Comparison of ENCODE assay signal across 10 mouse cellular contexts in genomic region chr11:94474544-94474910, GRCm38 (mm10). TPM values are rescaled to one million over a fixed set of nuclear protein-coding genes. Genes with fewer than 3 reads are reported as not detected.
A peak's percentile ranks its signal among the peaks of the same experiment; 100 is the strongest.
DNase-seq lines count a peak whose midpoint lies in the region; ATAC-seq and TF ChIP-seq lines count a peak whose summit lies in the region.
"Had no signal": no experiment of that assay in that cellular context is flagged by ENCODE, and none has a peak within 500 bp of the region (broad histone marks: within the 10 kb centered on the region; RNA-seq: fewer than 3 reads in every experiment).

No protein-coding gene starts in this region.

- DNase-seq in lung, embryonic 14.5 days, result peak; percentile 83
- no peak for DNase-seq in lung, postnatal 14 days
- DNase-seq in forebrain, embryonic 10.5 days (ENCODE audit: extremely low spot score, low spot score), result no peak
- DNase-seq in limb, embryonic 10.5 days (ENCODE audit: low spot score), result no peak
- DNase-seq in Muller cell, postnatal 12 days (ENCODE audit: inconsistent ontology term), result no peak
- DNase-seq in urinary bladder, adult 2 months (ENCODE audit: low spot score), result no peak

- peaks cover 36% of the 10 kb centered on the region for H3K27me3 ChIP-seq in lung, embryonic 14.5 days (ENCODE audit: insufficient read depth, low read length)
- peaks cover 96% of the 10 kb centered on the region for H3K27me3 ChIP-seq in forebrain, embryonic 10.5 days (ENCODE audit: poor library complexity, severe bottlenecking)
- H3K27me3 ChIP-seq in limb, embryonic 10.5 days (ENCODE audit: low read depth, poor library complexity, severe bottlenecking), result peaks cover 56% of the 10 kb centered on the region
- peaks cover 2% of the 10 kb centered on the region for H3K27me3 ChIP-seq in neural tube, embryonic 14.5 days (ENCODE audit: control insufficient read depth, insufficient read depth, low read length)

- H3K27ac ChIP-seq in lung, embryonic 14.5 days (ENCODE audit: low read depth), result peak overlapping the region; percentile 91
- H3K27ac ChIP-seq in forebrain, embryonic 10.5 days, result peak overlapping the region; percentile 94
- H3K27ac ChIP-seq in limb, embryonic 10.5 days, result peak overlapping the region; percentile 94
- no peak overlapping the region for H3K27ac ChIP-seq in neural tube, embryonic 14.5 days (ENCODE audit: low read depth, low read length)

- no peaks in the 10 kb centered on the region for H3K36me3 ChIP-seq in lung, embryonic 14.5 days (ENCODE audit: insufficient read depth)
- no peaks in the 10 kb centered on the region for H3K36me3 ChIP-seq in forebrain, embryonic 10.5 days (replicated peaks)
- H3K36me3 ChIP-seq in limb, embryonic 10.5 days, result no peaks in the 10 kb centered on the region
- H3K36me3 ChIP-seq in neural tube, embryonic 14.5 days (ENCODE audit: control insufficient read depth, insufficient read depth, low read length), result no peaks in the 10 kb centered on the region

- no peaks in the 10 kb centered on the region for H3K9me3 ChIP-seq in lung, embryonic 14.5 days (ENCODE audit: low read depth, low read length)
- no peaks in the 10 kb centered on the region for H3K9me3 ChIP-seq in forebrain, embryonic 10.5 days
- no peaks in the 10 kb centered on the region for H3K9me3 ChIP-seq in limb, embryonic 10.5 days (replicated peaks)
- H3K9me3 ChIP-seq in neural tube, embryonic 14.5 days (ENCODE audit: control insufficient read depth, low read length), result no peaks in the 10 kb centered on the region

- H3K4me3 ChIP-seq in lung, embryonic 14.5 days (ENCODE audit: low read depth, low read length), result peak overlapping the region; percentile 72
- peak overlapping the region; percentile 79 for H3K4me3 ChIP-seq in forebrain, embryonic 10.5 days
- peak overlapping the region; percentile 89 for H3K4me3 ChIP-seq in limb, embryonic 10.5 days
- H3K4me3 ChIP-seq in neural tube, embryonic 14.5 days (ENCODE audit: low read depth, low read length), result peak overlapping the region; percentile 80

- no peak for TF ChIP-seq CTCF in lung, embryonic 14.5 days (IDR thresholded peaks at IDR 0.05; ENCODE audit: low read depth)

- H3K9ac ChIP-seq in lung, embryonic 14.5 days, result peak overlapping the region; percentile 77; the same call in 1 of the 2 replicates
- H3K9ac ChIP-seq in neural tube, embryonic 14.5 days (replicated peaks; ENCODE audit: low read depth, low read length), result peak overlapping the region; percentile 96; the same call in 1 of the 2 replicates

- peaks cover 19% of the 10 kb centered on the region for H3K4me1 ChIP-seq in lung, embryonic 14.5 days (ENCODE audit: insufficient read depth)
- H3K4me1 ChIP-seq in forebrain, embryonic 10.5 days, result peaks cover 74% of the 10 kb centered on the region
- H3K4me1 ChIP-seq in limb, embryonic 10.5 days, result peaks cover 84% of the 10 kb centered on the region
- H3K4me1 ChIP-seq in neural tube, embryonic 14.5 days (ENCODE audit: control insufficient read depth, insufficient read depth, low read length), result peaks cover 31% of the 10 kb centered on the region

- ATAC-seq in lung, embryonic 14.5 days (ENCODE audit: insufficient read depth), result no peak
- no peak for ATAC-seq in neural tube, embryonic 14.5 days (ENCODE audit: low read depth)
- ATAC-seq in erythroid progenitor cell, adult 5-6 weeks (replicated peaks; ENCODE audit: low FRiP score, poor library complexity, severe bottlenecking), result no peak

- peak overlapping the region; percentile 92 for H3K4me2 ChIP-seq in lung, embryonic 14.5 days
- peak overlapping the region; percentile 95 for H3K4me2 ChIP-seq in neural tube, embryonic 14.5 days (ENCODE audit: low read depth, low read length)

- 3% methylated on average over 11 of the region's 11 CpGs for WGBS in lung, embryonic 14.5 days
- 2% methylated on average over 11 of the region's 11 CpGs for WGBS in forebrain, embryonic 10.5 days
- WGBS in limb, embryonic 10.5 days, result 2% methylated on average over 11 of the region's 11 CpGs
- WGBS in neural tube, embryonic 14.5 days, result 2% methylated on average over 11 of the region's 11 CpGs

RNA-seq across cellular contexts. Expression of gene Cacna1g, which starts 0.5 kb away (rescaled TPM):
- 12.9 and 13.5 TPM in 2 replicates for polyA plus RNA-seq in lung, embryonic 14.5 days (2014; fragmentation: Nextera tagmentation; extraction: Ambion mirVana)
- polyA plus RNA-seq in forebrain, embryonic 10.5 days (2016; fragmentation: Nextera tagmentation; extraction: Ambion mirVana), result 7.0 and 8.3 TPM in 2 replicates
- polyA plus RNA-seq in limb, embryonic 10.5 days (2016; fragmentation: Nextera tagmentation; extraction: Ambion mirVana), result 12.7 and 21.4 TPM in 2 replicates
- 14.3 and 22.5 TPM in 2 replicates for polyA plus RNA-seq in neural tube, embryonic 14.5 days (2014; fragmentation: Nextera tagmentation; extraction: Ambion mirVana)
- polyA plus RNA-seq in urinary bladder, adult 2 months (2012; rRNA removed), result 2.6 and 2.9 TPM in 2 replicates
- total RNA-seq in erythroid progenitor cell, adult 5-6 weeks (2015; ENCODE audit: low replicate concordance), result 208 and 236 TPM in 2 replicates
- total RNA-seq in erythroid progenitor cell, adult 5-6 weeks (2017; ENCODE audit: low replicate concordance), result 142 TPM in 2 replicates
- polyA plus RNA-seq: activated CD4-positive, CD25-positive, alpha-beta regulatory T cell, adult 4 months had no signal

RNA-seq across cellular contexts. Expression of gene Spata20, which starts 11.5 kb away (rescaled TPM):
- 0.42 TPM in 1 of 2 replicates, not detected in the other for polyA plus RNA-seq in lung, embryonic 14.5 days (2014; fragmentation: Nextera tagmentation; extraction: Ambion mirVana)
- not detected in 2 replicates for polyA plus RNA-seq in forebrain, embryonic 10.5 days (2016; fragmentation: Nextera tagmentation; extraction: Ambion mirVana)
- polyA plus RNA-seq in limb, embryonic 10.5 days (2016; fragmentation: Nextera tagmentation; extraction: Ambion mirVana), result 0.05 TPM in 1 of 2 replicates, not detected in the other
- 0.09 and 0.26 TPM in 2 replicates for polyA plus RNA-seq in neural tube, embryonic 14.5 days (2014; fragmentation: Nextera tagmentation; extraction: Ambion mirVana)
- 0.06 TPM in 1 of 2 replicates, not detected in the other for polyA plus RNA-seq in urinary bladder, adult 2 months (2012; rRNA removed)
- total RNA-seq in erythroid progenitor cell, adult 5-6 weeks (2015; ENCODE audit: low replicate concordance), result not detected in 2 replicates
- not detected in 2 replicates for total RNA-seq in erythroid progenitor cell, adult 5-6 weeks (2017; ENCODE audit: low replicate concordance)
- total RNA-seq: gastrocnemius, adult 8-10 months had no signal
- polyA plus RNA-seq: activated CD4-positive, CD25-positive, alpha-beta regulatory T cell, adult 4 months had no signal

RNA-seq across cellular contexts. Expression of gene Epn3, which starts 25.2 kb away (rescaled TPM):
- 14.1 and 15.9 TPM in 2 replicates for polyA plus RNA-seq in lung, embryonic 14.5 days (2014; fragmentation: Nextera tagmentation; extraction: Ambion mirVana)
- polyA plus RNA-seq in forebrain, embryonic 10.5 days (2016; fragmentation: Nextera tagmentation; extraction: Ambion mirVana), result 1.6 and 2.0 TPM in 2 replicates
- polyA plus RNA-seq in limb, embryonic 10.5 days (2016; fragmentation: Nextera tagmentation; extraction: Ambion mirVana), result 3.0 and 3.6 TPM in 2 replicates
- 0.68 and 0.82 TPM in 2 replicates for polyA plus RNA-seq in neural tube, embryonic 14.5 days (2014; fragmentation: Nextera tagmentation; extraction: Ambion mirVana)
- 28.5 and 34.1 TPM in 2 replicates for polyA plus RNA-seq in urinary bladder, adult 2 months (2012; rRNA removed)
- total RNA-seq in erythroid progenitor cell, adult 5-6 weeks (2015; ENCODE audit: low replicate concordance), result not detected in 2 replicates
- not detected in 2 replicates for total RNA-seq in erythroid progenitor cell, adult 5-6 weeks (2017; ENCODE audit: low replicate concordance)
- polyA plus RNA-seq: activated CD4-positive, CD25-positive, alpha-beta regulatory T cell, adult 4 months had no signal

RNA-seq across cellular contexts. Expression of gene Mycbpap, which starts 47.0 kb away (rescaled TPM):
- polyA plus RNA-seq in lung, embryonic 14.5 days (2014; fragmentation: Nextera tagmentation; extraction: Ambion mirVana), result 3.2 and 3.3 TPM in 2 replicates
- 3.4 and 4.5 TPM in 2 replicates for polyA plus RNA-seq in forebrain, embryonic 10.5 days (2016; fragmentation: Nextera tagmentation; extraction: Ambion mirVana)
- 2.7 and 5.0 TPM in 2 replicates for polyA plus RNA-seq in limb, embryonic 10.5 days (2016; fragmentation: Nextera tagmentation; extraction: Ambion mirVana)
- 1.7 and 2.0 TPM in 2 replicates for polyA plus RNA-seq in neural tube, embryonic 14.5 days (2014; fragmentation: Nextera tagmentation; extraction: Ambion mirVana)
- 1.7 and 2.0 TPM in 2 replicates for polyA plus RNA-seq in urinary bladder, adult 2 months (2012; rRNA removed)
- not detected in 2 replicates for total RNA-seq in erythroid progenitor cell, adult 5-6 weeks (2015; ENCODE audit: low replicate concordance)
- not detected in 2 replicates for total RNA-seq in erythroid progenitor cell, adult 5-6 weeks (2017; ENCODE audit: low replicate concordance)
- total RNA-seq: gastrocnemius, adult 8-10 months had no signal
- polyA plus RNA-seq: activated CD4-positive, CD25-positive, alpha-beta regulatory T cell, adult 4 months had no signal
